Mouse (Mus musculus) myocyte (in vitro differentiated cells): ENCODE data around the gene Slc25a3. TPM values are rescaled to one million over a fixed set of nuclear protein-coding genes. Genes with fewer than 3 reads are reported as not detected.

Source experiments
- H3K27me3 ChIP-seq: one replicate; pipeline ENCODE4 v1.6.1; 2011; ENCODE audit not compliant: control insufficient read depth, insufficient read depth, insufficient read length
- H3K36me3 ChIP-seq: one replicate; pipeline ENCODE4 v1.6.1; 2011; ENCODE audit not compliant: control insufficient read depth, insufficient read depth
- H3K4me2 ChIP-seq: one replicate; pipeline ENCODE4 v1.6.1; 2011; ENCODE audit warnings: low read depth, control low read depth
- H3K4me3 ChIP-seq: one replicate; pipeline ENCODE4 v1.5.1; 2011; ENCODE audit warnings: mild to moderate bottlenecking, control low read depth, moderate library complexity
- H3K79me2 ChIP-seq: one replicate; pipeline ENCODE4 v1.6.1; 2011; ENCODE audit not compliant: control insufficient read depth, insufficient read depth
- H3ac ChIP-seq: one replicate; pipeline ENCODE4 v1.6.1; 2011; ENCODE audit not compliant: control insufficient read depth, insufficient read length
- CEBPB ChIP-seq: IDR thresholded peaks from 2 replicates; pipeline ENCODE4 v1.6.1; 2011; ENCODE audit warnings: mild to moderate bottlenecking, moderate library complexity; ENCODE audit not compliant: poor library complexity, insufficient read depth, severe bottlenecking
- E2F4 ChIP-seq: IDR thresholded peaks from one replicate; pipeline ENCODE4 v1.6.1; 2011; ENCODE audit warnings: mild to moderate bottlenecking, control low read depth, moderate library complexity; ENCODE audit not compliant: insufficient read depth
- MAX ChIP-seq: IDR thresholded peaks from one replicate; pipeline ENCODE4 v1.6.1; 2011; ENCODE audit warnings: low read depth, mild to moderate bottlenecking, control low read depth
- MYOD1 ChIP-seq, 3 experiments: IDR thresholded peaks; one replicate each; pipeline ENCODE4 v1.6.1; 2011; ENCODE audit warnings: control low read depth in 2 of 3, low read depth in 2 of 3, mild to moderate bottlenecking in 2 of 3, moderate library complexity in 1 of 3; ENCODE audit not compliant: insufficient read length in 2 of 3, control insufficient read depth in 1 of 3
- MYOG ChIP-seq, 3 experiments: IDR thresholded peaks; one replicate each; pipeline ENCODE4 v1.6.1; 2011; ENCODE audit warnings: control low read depth in 2 of 3, low read depth in 2 of 3, mild to moderate bottlenecking in 2 of 3; ENCODE audit not compliant: insufficient read length in 2 of 3, control insufficient read depth in 1 of 3, insufficient read depth in 1 of 3
- POLR2A ChIP-seq: IDR thresholded peaks from one replicate; pipeline ENCODE4 v1.6.1; 2011; ENCODE audit warnings: low read depth, mild to moderate bottlenecking, control low read depth, moderate library complexity; ENCODE audit not compliant: insufficient read length
- POLR2AphosphoS2 ChIP-seq: IDR thresholded peaks from one replicate; pipeline ENCODE4 v1.6.1; 2011; ENCODE audit warnings: low read depth, control low read depth; ENCODE audit not compliant: insufficient read length
- REST ChIP-seq: IDR thresholded peaks from one replicate; pipeline ENCODE4 v1.6.1; 2011; ENCODE audit warnings: mild to moderate bottlenecking, control low read depth, moderate library complexity; ENCODE audit not compliant: insufficient read depth, insufficient read length
- SRF ChIP-seq: IDR thresholded peaks from one replicate; pipeline ENCODE4 v1.6.1; 2011; ENCODE audit warnings: low read depth; ENCODE audit not compliant: control insufficient read depth, insufficient read length
- TCF12 ChIP-seq: IDR thresholded peaks from one replicate; pipeline ENCODE4 v1.6.1; 2011; ENCODE audit warnings: mild to moderate bottlenecking, control low read depth; ENCODE audit not compliant: poor library complexity, insufficient read depth, severe bottlenecking
- TCF3 ChIP-seq: IDR thresholded peaks from one replicate; pipeline ENCODE4 v1.6.1; 2011; ENCODE audit warnings: low read depth, control low read depth; ENCODE audit not compliant: insufficient read length
- USF1 ChIP-seq: IDR thresholded peaks from one replicate; pipeline ENCODE4 v1.6.1; 2011; ENCODE audit warnings: low read depth, mild to moderate bottlenecking, control low read depth, moderate library complexity
- polyA plus RNA-seq: library from polyadenylated mRNA; unstranded; fragments of >200 nt; fragmentation: generic; extraction: Trizol; gene quantifications from one replicate; pipeline ENCODE4 v1.2.1, GENCODE M21; 2012; ENCODE audit warnings: missing spikeins

Gene Slc25a3
- polyA plus RNA-seq, 1 experiment: 846 TPM

- TF ChIP-seq REST (no peak), POLR2AphosphoS2 (peak; percentile 77)
- H3K79me2 ChIP-seq: no peaks in the 10 kb centered on the region
- no peaks in the 10 kb centered on the region for H3K27me3 ChIP-seq
- no peak overlapping the region for H3K4me3 ChIP-seq
- H3K4me2 ChIP-seq: no peak overlapping the region
- H3ac ChIP-seq: no peak overlapping the region
- peaks cover 16% of the 10 kb centered on the region for H3K36me3 ChIP-seq
These were observed 18.9 kb upstream of the Slc25a3 start for GRCm38 (mm10) chr10:91142654-91143191.

- Histone ChIP-seq H3K4me2 (no peak overlapping the region), H3K79me2 (no peaks in the 10 kb centered on the region), H3ac (no peak overlapping the region), H3K27me3 (no peaks in the 10 kb centered on the region), H3K4me3 (no peak overlapping the region), H3K36me3 (peaks cover 9% of the 10 kb centered on the region)
- TF ChIP-seq MYOD1 (IDR thresholded peaks at IDR 0.05; ENCODE audit: control insufficient read depth in 1 of 3, insufficient read length in 2 of 3, low read depth in 2 of 3): no peak
- no peak for TF ChIP-seq REST
- no peak for TF ChIP-seq POLR2AphosphoS2
- TF ChIP-seq TCF3: no peak
- no peak for TF ChIP-seq POLR2A
- no peak for TF ChIP-seq USF1
- no peak for TF ChIP-seq SRF
- TF ChIP-seq E2F4: no peak
- no peak for TF ChIP-seq CEBPB
- no peak for TF ChIP-seq TCF12
These were observed 17.7 kb upstream of the Slc25a3 start for GRCm38 (mm10) chr10:91141564-91141963.

DNA sequence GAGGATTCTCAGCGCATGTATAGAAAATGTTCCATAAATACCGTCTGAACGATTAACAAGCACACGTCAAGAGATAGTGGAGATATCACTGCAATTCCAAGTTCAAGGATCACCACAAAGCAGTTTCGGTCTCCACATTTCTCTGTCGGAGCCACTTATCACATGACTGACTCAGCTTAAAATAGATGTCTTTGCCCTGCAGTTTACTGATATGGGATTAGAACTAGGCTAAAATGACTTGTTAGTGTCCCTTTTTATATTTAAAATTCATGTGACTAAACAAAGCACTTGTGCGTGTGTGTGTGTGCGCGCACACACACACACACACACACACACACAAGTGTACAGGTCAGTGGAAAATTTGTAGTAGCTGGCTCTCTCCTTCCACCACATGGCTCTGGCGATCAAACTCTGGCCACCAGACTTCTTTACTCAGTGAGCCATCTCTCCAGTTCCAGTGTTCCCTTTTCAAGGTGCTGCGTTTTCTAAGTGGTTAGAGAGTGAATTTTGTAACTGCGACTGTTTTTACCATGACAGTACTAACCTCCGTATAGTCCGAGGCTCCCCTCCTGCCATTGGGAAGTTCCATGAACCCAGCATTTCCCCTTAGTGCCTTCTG, 15.4 kb upstream of the Slc25a3 start:
- TF ChIP-seq POLR2A: no peak
- TF ChIP-seq MYOD1 (IDR thresholded peaks at IDR 0.05; ENCODE audit: control insufficient read depth in 1 of 3, insufficient read length in 2 of 3, low read depth in 2 of 3): no peak
- no peak for TF ChIP-seq TCF3
- no peaks in the 10 kb centered on the region for H3K27me3 ChIP-seq
- H3ac ChIP-seq: no peak overlapping the region
- H3K4me2 ChIP-seq: no peak overlapping the region
- H3K79me2 ChIP-seq: no peaks in the 10 kb centered on the region
- H3K4me3 ChIP-seq: no peak overlapping the region
- no peaks in the 10 kb centered on the region for H3K36me3 ChIP-seq

DNA sequence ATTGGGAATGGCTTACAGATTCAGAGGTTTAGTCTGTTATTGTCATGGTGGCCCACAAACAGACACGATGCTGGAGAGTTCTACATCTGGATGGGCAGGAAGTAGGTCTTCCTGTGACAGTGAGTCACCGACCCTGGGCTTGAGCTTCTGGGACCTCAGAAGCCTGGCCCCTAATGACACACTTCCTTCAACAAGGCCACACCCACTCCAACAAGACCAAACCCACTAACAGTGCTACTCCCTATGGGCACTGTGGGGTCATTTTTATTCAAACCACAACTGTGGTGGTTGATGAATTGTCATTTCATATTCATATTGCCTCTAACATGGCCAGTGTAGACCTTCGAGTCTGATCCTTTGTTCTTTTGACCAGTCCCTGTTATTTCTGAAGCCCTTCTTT, 14.5 kb upstream of the Slc25a3 start:
- Histone ChIP-seq H3K4me2 (peak overlapping the region; percentile 12), H3K79me2 (no peaks in the 10 kb centered on the region), H3K4me3 (no peak overlapping the region), H3K27me3 (no peaks in the 10 kb centered on the region), H3K36me3 (no peaks in the 10 kb centered on the region), H3ac (no peak overlapping the region)
- TF ChIP-seq POLR2AphosphoS2 (no peak), POLR2A (no peak), MYOG (IDR thresholded peaks at IDR 0.05; ENCODE audit: control insufficient read depth in 1 of 3, insufficient read depth in 1 of 3, insufficient read length in 2 of 3, low read depth in 2 of 3) (no peak), MYOD1 (IDR thresholded peaks at IDR 0.05; ENCODE audit: control insufficient read depth in 1 of 3, insufficient read length in 2 of 3, low read depth in 2 of 3) (no peak)

DNA sequence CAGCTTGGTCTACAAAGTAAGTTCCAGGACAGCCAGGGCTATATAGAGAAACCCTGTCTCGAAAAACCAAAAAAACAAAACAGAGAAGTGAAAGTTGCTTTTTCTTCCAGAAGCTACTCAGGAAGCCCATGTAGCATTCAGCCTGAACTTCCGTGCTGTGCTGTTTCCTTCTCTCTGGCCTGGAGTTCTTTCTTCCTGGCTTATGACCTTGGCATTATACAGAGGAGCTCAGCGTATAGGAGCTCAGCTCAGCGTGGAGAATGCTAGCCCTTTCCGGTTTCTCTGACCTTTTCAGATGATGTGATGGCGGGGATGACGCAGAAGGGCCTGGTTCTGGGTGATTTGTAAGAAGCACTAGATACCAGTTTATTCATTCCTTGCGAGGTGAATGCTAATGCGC, 13.5 kb upstream of the Slc25a3 start:
- Histone ChIP-seq H3K36me3 (no peaks in the 10 kb centered on the region), H3K27me3 (no peaks in the 10 kb centered on the region), H3K4me2 (no peak overlapping the region), H3K79me2 (no peaks in the 10 kb centered on the region), H3K4me3 (no peak overlapping the region), H3ac (no peak overlapping the region)
- no peak for TF ChIP-seq POLR2A
- no peak for TF ChIP-seq MYOG (IDR thresholded peaks at IDR 0.05; ENCODE audit: control insufficient read depth in 1 of 3, insufficient read depth in 1 of 3, insufficient read length in 2 of 3, low read depth in 2 of 3)
- TF ChIP-seq REST: no peak
- TF ChIP-seq CEBPB: no peak
- no peak for TF ChIP-seq SRF
- no peak for TF ChIP-seq MYOD1 (IDR thresholded peaks at IDR 0.05; ENCODE audit: control insufficient read depth in 1 of 3, insufficient read length in 2 of 3, low read depth in 2 of 3)
- TF ChIP-seq USF1: no peak
- no peak for TF ChIP-seq TCF3
- no peak for TF ChIP-seq E2F4
- no peak for TF ChIP-seq TCF12
- TF ChIP-seq POLR2AphosphoS2: no peak
- no peak for TF ChIP-seq MAX
